Mouse (Mus musculus): ENCODE data around the gene Prkca. TPM values are rescaled to one million over a fixed set of nuclear protein-coding genes. Genes with fewer than 3 reads are reported as not detected.

Gene Prkca
- total and polyA plus RNA-seq, 2 experiments from 2014 or later: 7.9 to 32.0 TPM

DNA sequence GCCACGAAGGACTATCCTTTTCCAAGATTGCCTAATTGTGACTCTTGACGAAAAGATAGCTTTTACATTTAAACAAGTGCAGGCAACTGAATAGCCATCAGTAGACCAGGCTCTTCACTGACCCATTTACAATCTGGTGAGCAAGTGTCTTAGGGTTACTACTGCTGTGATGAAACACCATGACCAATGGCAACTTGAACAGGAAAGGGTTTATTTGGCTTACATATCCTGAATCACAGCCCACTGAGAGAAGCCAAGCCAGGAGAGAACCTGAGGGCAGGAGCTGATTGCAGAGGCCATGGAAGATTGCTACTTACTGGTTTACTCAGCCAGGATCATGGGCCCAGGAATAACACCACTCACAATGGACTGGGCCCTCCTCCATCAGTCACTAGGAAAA is 1.6 kb upstream of the Prkca start:
- TF ChIP-seq CTCF (IDR thresholded peaks at IDR 0.05): no peak
- Histone ChIP-seq H3K4me1 (ENCODE audit: insufficient read depth, low read length) (peaks cover 6% of the 10 kb centered on the region), H3K4me3 (ENCODE audit: low read depth, low read length) (no peak overlapping the region), H3K4me2 (ENCODE audit: low read depth, low read length, poor library complexity, severe bottlenecking) (no peak overlapping the region), H3K27ac (ENCODE audit: low read depth, low read length) (no peak overlapping the region), H3K9me3 (ENCODE audit: low read length) (no peaks in the 10 kb centered on the region), H3K9ac (replicated peaks; ENCODE audit: low read length, poor library complexity, severe bottlenecking) (no peak overlapping the region), H3K27me3 (ENCODE audit: insufficient read depth, low read length) (no peaks in the 10 kb centered on the region), H3K36me3 (ENCODE audit: insufficient read depth, low read length) (no peaks in the 10 kb centered on the region)
- WGBS: 87% methylated on average over 2 of the region's 2 CpGs
- ATAC-seq (ENCODE audit: low FRiP score): no peak
- no peak for DNase-seq (ENCODE audit: low spot score)

DNA sequence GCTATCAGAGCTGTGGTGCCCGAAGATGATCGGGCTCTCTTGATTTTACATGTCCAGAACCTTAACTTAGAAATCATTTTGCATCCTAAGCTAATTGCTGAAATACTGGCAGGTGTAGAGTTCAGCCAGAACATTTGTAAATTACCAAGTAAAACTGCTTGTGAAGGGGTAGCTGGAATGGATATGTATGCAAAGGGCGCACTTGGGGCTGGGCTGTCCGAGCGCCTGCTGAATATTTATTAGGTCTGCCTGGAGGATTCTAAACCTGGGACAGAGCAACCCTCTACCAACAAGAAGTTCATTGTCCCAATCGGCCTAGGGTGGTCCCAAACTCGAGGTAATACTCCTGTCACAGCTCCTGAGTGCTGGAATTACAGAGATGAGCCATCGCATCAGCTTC is 1.0 kb upstream of the Prkca start:
- Histone ChIP-seq H3K27me3 (ENCODE audit: insufficient read depth, low read length) (no peaks in the 10 kb centered on the region), H3K4me2 (ENCODE audit: low read depth, low read length, poor library complexity, severe bottlenecking) (peak overlapping the region; percentile 96), H3K4me3 (ENCODE audit: low read depth, low read length) (peak overlapping the region; percentile 83), H3K9ac (replicated peaks; ENCODE audit: low read length, poor library complexity, severe bottlenecking) (0 out of 2 replicates have a peak overlapping the region, but pooled peaks have one; percentile 87), H3K9me3 (ENCODE audit: low read length) (no peaks in the 10 kb centered on the region), H3K27ac (ENCODE audit: low read depth, low read length) (no peak overlapping the region), H3K36me3 (ENCODE audit: insufficient read depth, low read length) (no peaks in the 10 kb centered on the region), H3K4me1 (ENCODE audit: insufficient read depth, low read length) (peaks cover 6% of the 10 kb centered on the region)
- ATAC-seq (ENCODE audit: low FRiP score) (no peak), DNase-seq (ENCODE audit: low spot score) (no peak)
- 35% methylated on average over 8 of the region's 8 CpGs for WGBS
- no peak for TF ChIP-seq CTCF (IDR thresholded peaks at IDR 0.05)

DNA sequence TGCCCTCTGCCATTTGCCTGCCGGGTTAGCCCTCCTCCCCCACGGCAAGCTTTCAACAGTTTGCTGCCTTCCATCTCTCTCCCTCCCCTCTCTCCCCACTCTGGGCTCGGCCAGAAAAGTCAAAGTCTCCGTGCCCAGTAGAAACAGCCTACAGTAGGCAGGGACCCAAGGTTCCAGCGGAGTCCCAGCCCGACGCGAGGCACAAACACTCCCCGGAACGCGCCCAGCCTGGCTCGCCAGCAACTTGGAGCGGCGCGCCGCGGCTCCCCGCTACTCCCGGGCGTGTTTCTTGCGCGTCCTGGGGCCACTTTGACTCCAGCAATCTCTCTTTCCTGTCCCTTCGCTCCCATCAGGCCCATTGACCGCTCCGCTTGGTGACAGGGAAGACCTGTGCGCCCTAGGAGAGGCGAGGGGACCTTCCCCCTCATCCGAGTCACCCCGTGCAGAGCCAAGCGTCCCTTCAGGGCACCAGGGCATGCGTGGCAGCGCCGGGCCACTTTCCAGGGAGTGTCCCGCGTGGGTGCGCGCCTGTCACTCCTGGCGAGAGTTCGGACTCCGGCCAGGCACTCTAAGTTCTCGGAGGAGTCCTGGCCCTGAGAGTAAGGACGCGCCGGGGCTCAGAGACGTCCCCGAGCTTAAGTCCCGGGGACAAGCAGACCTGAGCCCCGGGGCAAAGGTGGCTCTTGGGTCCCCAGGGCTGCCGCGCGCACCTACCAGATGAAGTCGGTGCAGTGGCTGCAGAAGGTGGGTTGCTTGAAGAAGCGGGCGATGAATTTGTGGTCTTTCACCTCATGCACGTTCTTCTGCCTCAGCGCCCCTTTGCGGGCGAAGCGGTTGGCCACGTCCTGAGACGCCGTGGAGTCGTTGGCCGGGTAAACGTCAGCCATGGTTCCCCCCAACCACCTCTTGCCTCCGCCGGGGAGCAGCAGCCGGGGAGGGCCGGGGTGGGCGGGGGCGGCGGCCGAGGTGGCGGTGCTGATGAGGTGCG is 653 bp downstream of the Prkca start, which contains the start of gene Apoh:
Gene Apoh (plus strand): TSS at position 574 of the 988 bp plus-strand sequence.
- peak within 1 kb of the TSS; percentile 83 for H3K4me3 ChIP-seq (ENCODE audit: low read depth, low read length)
- H3K36me3 ChIP-seq (ENCODE audit: insufficient read depth, low read length): no peaks in the 10 kb centered on the region
- H3K9ac ChIP-seq (replicated peaks; ENCODE audit: low read length, poor library complexity, severe bottlenecking): peak within 1 kb of the TSS; percentile 87
- WGBS: under 1% methylated on average over 62 of the region's 75 CpGs
- H3K4me2 ChIP-seq (ENCODE audit: low read depth, low read length, poor library complexity, severe bottlenecking): peak within 1 kb of the TSS; percentile 96
- peaks cover 6% of the 10 kb centered on the region for H3K4me1 ChIP-seq (ENCODE audit: insufficient read depth, low read length)
- DNase-seq (ENCODE audit: low spot score) (peak; percentile 59), ATAC-seq (ENCODE audit: low FRiP score) (peak; percentile 80)
- H3K27ac ChIP-seq (ENCODE audit: low read depth, low read length): peak within 1 kb of the TSS; percentile 81
- H3K9me3 ChIP-seq (ENCODE audit: low read length): no peaks in the 10 kb centered on the region
- peak; percentile 45; the same call in 1 of the 2 replicates for TF ChIP-seq CTCF (IDR thresholded peaks at IDR 0.05)
- H3K27me3 ChIP-seq (ENCODE audit: insufficient read depth, low read length): no peaks in the 10 kb centered on the region

DNA sequence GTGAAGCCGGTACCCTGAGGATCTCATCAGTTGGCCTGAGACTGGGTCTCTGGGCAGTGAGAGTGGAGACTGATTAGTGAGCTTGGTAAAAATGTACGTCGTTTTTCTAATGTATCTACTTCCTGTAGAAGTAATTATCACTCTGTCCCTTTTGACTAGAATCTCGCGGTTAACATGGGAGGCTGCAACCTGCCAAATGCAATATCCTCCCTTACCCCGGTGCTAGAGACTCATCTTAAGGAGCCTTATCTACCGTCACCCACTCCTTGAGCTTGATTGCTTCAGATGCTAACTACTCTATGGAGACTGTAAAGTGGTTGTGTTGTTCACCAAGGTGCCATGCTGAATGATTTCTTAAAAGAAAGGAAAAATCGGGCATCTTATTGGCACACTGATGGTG is 1.9 kb downstream of the Prkca start:
- no peak for ATAC-seq (ENCODE audit: low FRiP score)

DNA sequence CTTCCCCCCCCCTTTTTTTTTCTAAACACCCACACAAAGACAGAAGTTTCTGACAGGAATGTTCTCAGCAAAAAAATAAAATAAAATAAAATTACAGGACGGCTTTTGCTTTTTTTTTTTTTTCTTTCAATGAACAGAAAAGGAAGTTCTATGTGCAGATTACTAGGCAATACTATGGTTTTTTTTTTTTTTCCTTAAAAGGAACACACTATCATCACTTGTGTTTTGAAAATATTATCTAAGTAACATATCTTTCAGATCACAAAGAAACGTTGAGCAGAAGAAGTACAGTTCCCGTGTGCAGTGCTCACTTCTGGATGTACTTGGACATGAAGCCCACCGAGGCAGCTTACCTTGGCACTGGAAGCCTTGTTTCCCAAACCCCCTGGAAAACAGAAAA is 3.4 kb downstream of the Prkca start:
- H3K4me2 ChIP-seq (ENCODE audit: low read depth, low read length, poor library complexity, severe bottlenecking): no peak overlapping the region
- H3K9ac ChIP-seq (replicated peaks; ENCODE audit: low read length, poor library complexity, severe bottlenecking): no peak overlapping the region
- H3K4me1 ChIP-seq (ENCODE audit: insufficient read depth, low read length): peaks cover 6% of the 10 kb centered on the region
- no peaks in the 10 kb centered on the region for H3K27me3 ChIP-seq (ENCODE audit: insufficient read depth, low read length)
- TF ChIP-seq CTCF (IDR thresholded peaks at IDR 0.05): no peak
- no peak for DNase-seq (ENCODE audit: low spot score)
- H3K27ac ChIP-seq (ENCODE audit: low read depth, low read length): no peak overlapping the region
- H3K36me3 ChIP-seq (ENCODE audit: insufficient read depth, low read length): no peaks in the 10 kb centered on the region
- H3K4me3 ChIP-seq (ENCODE audit: low read depth, low read length): no peak overlapping the region
- no peaks in the 10 kb centered on the region for H3K9me3 ChIP-seq (ENCODE audit: low read length)
- ATAC-seq (ENCODE audit: low FRiP score): no peak
- 86% methylated on average over 4 of the region's 4 CpGs for WGBS

More for the DNA sequence above, 1.9 kb downstream of the Prkca start:
- TF ChIP-seq CTCF (IDR thresholded peaks at IDR 0.05): no peak
- H3K27ac ChIP-seq (ENCODE audit: low read depth, low read length): no peak overlapping the region
- no peak for DNase-seq (ENCODE audit: low spot score)
- H3K4me2 ChIP-seq (ENCODE audit: low read depth, low read length, poor library complexity, severe bottlenecking): peak overlapping the region; percentile 96
- H3K9me3 ChIP-seq (ENCODE audit: low read length): no peaks in the 10 kb centered on the region
- H3K27me3 ChIP-seq (ENCODE audit: insufficient read depth, low read length): no peaks in the 10 kb centered on the region
- H3K36me3 ChIP-seq (ENCODE audit: insufficient read depth, low read length): no peaks in the 10 kb centered on the region
- H3K4me3 ChIP-seq (ENCODE audit: low read depth, low read length): peak overlapping the region; percentile 83
- H3K9ac ChIP-seq (replicated peaks; ENCODE audit: low read length, poor library complexity, severe bottlenecking): peak overlapping the region; percentile 87
- 38% methylated on average over 8 of the region's 8 CpGs for WGBS
- H3K4me1 ChIP-seq (ENCODE audit: insufficient read depth, low read length): peaks cover 6% of the 10 kb centered on the region

DNA sequence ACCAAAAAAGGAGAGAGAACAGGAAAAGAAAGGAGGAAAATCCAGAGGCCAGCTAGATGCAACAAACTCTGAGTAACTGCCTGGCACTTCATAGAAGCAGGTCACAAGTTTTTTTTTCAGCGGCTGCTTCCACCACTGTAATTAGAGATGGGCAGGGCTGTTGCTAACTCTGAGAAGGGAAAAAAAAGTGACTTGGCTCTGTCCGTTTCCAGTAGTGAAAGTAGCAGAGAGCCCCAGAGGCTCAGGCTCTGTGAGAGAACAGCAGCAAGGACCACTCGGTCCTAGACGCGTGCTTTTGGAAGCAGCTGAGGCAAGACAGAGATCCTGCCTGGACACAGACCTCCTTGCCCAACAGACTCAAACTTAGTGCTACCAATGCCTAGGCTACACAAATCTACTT is 7.3 kb downstream of the Prkca start:
- Histone ChIP-seq H3K27me3 (ENCODE audit: insufficient read depth, low read length) (no peaks in the 10 kb centered on the region), H3K4me3 (ENCODE audit: low read depth, low read length) (no peak overlapping the region), H3K9ac (replicated peaks; ENCODE audit: low read length, poor library complexity, severe bottlenecking) (no peak overlapping the region), H3K27ac (ENCODE audit: low read depth, low read length) (no peak overlapping the region), H3K4me1 (ENCODE audit: insufficient read depth, low read length) (no peaks in the 10 kb centered on the region), H3K4me2 (ENCODE audit: low read depth, low read length, poor library complexity, severe bottlenecking) (no peak overlapping the region), H3K36me3 (ENCODE audit: insufficient read depth, low read length) (no peaks in the 10 kb centered on the region), H3K9me3 (ENCODE audit: low read length) (no peaks in the 10 kb centered on the region)
- DNase-seq (ENCODE audit: low spot score): no peak
- no peak for ATAC-seq (ENCODE audit: low FRiP score)
- WGBS: 63% methylated on average over 5 of the region's 5 CpGs
- no peak for TF ChIP-seq CTCF (IDR thresholded peaks at IDR 0.05)
